In genomic region chr4:109102574-109102973, GRCm38 (mm10) we compare ENCODE assay signal across 15 mouse cellular contexts.
DNase-seq lines count a peak whose midpoint lies in the region; ATAC-seq lines count a peak whose summit lies in the region.
"Had no signal": no experiment of that assay in that cellular context is flagged by ENCODE, and none has a peak within 500 bp of the region (broad histone marks: within the 10 kb centered on the region; RNA-seq: fewer than 3 reads in every experiment).

No protein-coding gene starts in this region.

- DNase-seq in 416B (ENCODE audit: low read depth): peak; percentile 84
- DNase-seq in CD4-positive, CD25-positive, alpha-beta regulatory T cell, adult 2 months (ENCODE audit: low read depth, low spot score): peak; percentile 66
- DNase-seq in adrenal gland, postnatal 14 days: no peak
- DNase-seq in urinary bladder, postnatal 36 days (ENCODE audit: low spot score in 2 of 2): no peak
- DNase-seq in urinary bladder, adult 2 months (ENCODE audit: low spot score): no peak
- DNase-seq: cerebellum, adult 9-10 months; gastrocnemius, postnatal 14 days; heart, postnatal 14 days; kidney, adult 11 months; kidney, postnatal 36 days; layer of hippocampus, adult 9-11 months; lung, postnatal 10 days; retina, postnatal 1 day had no signal

- ATAC-seq in hematopoietic stem cell, adult 5-6 weeks (replicated peaks in 1 of 2; ENCODE audit: insufficient read depth in 1 of 2, low FRiP score in 2 of 2, low TSS enrichment in 1 of 2, low read depth in 1 of 2, poor library complexity in 2 of 2, severe bottlenecking in 2 of 2): peak; percentile 94 to 95
- peak; percentile 30; the same call in 1 of the 2 replicates for ATAC-seq in neutrophil, adult 5-6 weeks (ENCODE audit: extremely low read depth, insufficient number of reproducible peaks, low FRiP score, poor library complexity, severe bottlenecking)

Comparison
In these comparisons a context has a peak if more than half of its experiments do, and no peak if none do; other contexts are left out.
1. DNase-seq: peak in 416B (single experiment) and CD4-positive, CD25-positive, alpha-beta regulatory T cell, adult 2 months (single experiment); none in adrenal gland, postnatal 14 days (single experiment), urinary bladder, postnatal 36 days (0 of 2) and urinary bladder, adult 2 months (single experiment).